Mouse (Mus musculus) forebrain, embryonic 10.5 days (tissue): ENCODE measurements around the gene Nos1. TPM values are rescaled to one million over a fixed set of nuclear protein-coding genes. Genes with fewer than 3 reads are reported as not detected.

Source experiments
- DNase-seq: peaks from one replicate; pipeline ENCODE4 v3.0.0-alpha.2; 2017; ENCODE audit warnings: low spot score; ENCODE audit errors: extremely low spot score
- H3K27ac ChIP-seq: fragments of 300-500 bp; sonication (generic); 2 replicates; pipeline ENCODE4 v1.5.1; 2016; ENCODE audit warnings: mild to moderate bottlenecking
- H3K27me3 ChIP-seq: fragments of 300-500 bp; sonication (generic); 2 replicates; pipeline ENCODE4 v1.6.1; 2016; ENCODE audit warnings: mild to moderate bottlenecking; ENCODE audit not compliant: poor library complexity, severe bottlenecking
- H3K36me3 ChIP-seq: fragments of 300-500 bp; sonication (generic); replicated peaks from 2 replicates; pipeline ENCODE4 v1.6.1; 2016; ENCODE audit warnings: mild to moderate bottlenecking, moderate library complexity
- H3K4me1 ChIP-seq: fragments of 300-500 bp; sonication (generic); 2 replicates; pipeline ENCODE4 v1.6.1; 2016
- H3K4me3 ChIP-seq: fragments of 300-500 bp; sonication (generic); 2 replicates; pipeline ENCODE4 v1.5.1; 2016; ENCODE audit warnings: mild to moderate bottlenecking, moderate library complexity
- H3K9me3 ChIP-seq: fragments of 300-500 bp; sonication (generic); 2 replicates; pipeline ENCODE4 v1.6.1; 2016; ENCODE audit warnings: mild to moderate bottlenecking, moderate library complexity
- WGBS: fragments of 180-500 bp; shearing (Covaris S2); methylation state at CpG from one replicate; pipeline ENCODE4 v1.1.7; 2016; 5-methylcytosine and 5-hydroxymethylcytosine counted together
- polyA plus RNA-seq: library from polyadenylated mRNA; unstranded; fragments of >200 nt; fragmentation: Nextera tagmentation; extraction: Ambion mirVana; gene quantifications from 2 replicates; pipeline ENCODE4 v1.2.1, GENCODE M21; 2016

The Nos1 gene
- polyA plus RNA-seq, 1 experiment from 2014 or later: 0.09 TPM

DNA sequence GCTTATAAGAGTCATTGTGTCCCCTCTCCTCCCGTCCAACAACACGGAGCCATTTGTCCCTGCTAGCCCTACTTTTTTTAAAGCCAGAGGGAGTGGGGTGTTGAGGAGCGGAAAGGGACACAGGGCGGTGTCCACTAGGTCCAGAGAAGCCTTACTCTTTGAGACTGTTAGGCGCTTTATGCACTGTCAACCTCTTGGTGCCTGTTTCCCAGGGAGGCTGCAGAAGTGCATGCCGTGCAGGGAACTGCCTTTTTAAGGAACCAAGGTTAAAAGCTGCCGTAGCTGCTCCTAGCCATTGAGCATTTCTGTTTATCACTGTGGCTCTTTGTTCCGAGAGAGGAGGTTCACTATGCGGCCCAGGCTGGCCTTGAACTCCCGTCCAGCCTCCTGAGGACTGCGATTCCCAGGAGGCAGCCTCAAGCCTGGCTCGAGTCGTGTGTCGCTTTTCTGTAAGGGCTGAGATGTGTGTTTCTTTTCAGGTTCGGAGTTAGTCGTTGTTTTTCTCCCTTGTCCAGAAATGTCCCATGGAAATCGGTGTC lies 197.4 kb downstream of the Nos1 start:
- peak overlapping the region; percentile 98 for H3K27ac ChIP-seq
- H3K4me1 ChIP-seq: peaks cover 31% of the 10 kb centered on the region
- peak overlapping the region; percentile 99 for H3K4me3 ChIP-seq
- H3K36me3 ChIP-seq: peaks cover 49% of the 10 kb centered on the region
- DNase-seq: peak; percentile 28
- H3K27me3 ChIP-seq: peaks cover 5% of the 10 kb centered on the region; the same call in 1 of the 2 replicates
- no peaks in the 10 kb centered on the region for H3K9me3 ChIP-seq
- 65% methylated on average over 17 of the region's 17 CpGs for WGBS

GRCm38 (mm10) chr5:117979082-117979481 lies 198.2 kb downstream of the Nos1 start:
- Histone ChIP-seq H3K27me3 (peaks cover 5% of the 10 kb centered on the region; the same call in 1 of the 2 replicates), H3K4me1 (peaks cover 39% of the 10 kb centered on the region), H3K27ac (no peak overlapping the region), H3K36me3 (peaks cover 58% of the 10 kb centered on the region), H3K4me3 (0 out of 2 replicates have a peak overlapping the region, but pooled peaks have one; percentile 99), H3K9me3 (no peaks in the 10 kb centered on the region)
- DNase-seq: no peak
- 89% methylated on average over 5 of the region's 5 CpGs for WGBS

DNA sequence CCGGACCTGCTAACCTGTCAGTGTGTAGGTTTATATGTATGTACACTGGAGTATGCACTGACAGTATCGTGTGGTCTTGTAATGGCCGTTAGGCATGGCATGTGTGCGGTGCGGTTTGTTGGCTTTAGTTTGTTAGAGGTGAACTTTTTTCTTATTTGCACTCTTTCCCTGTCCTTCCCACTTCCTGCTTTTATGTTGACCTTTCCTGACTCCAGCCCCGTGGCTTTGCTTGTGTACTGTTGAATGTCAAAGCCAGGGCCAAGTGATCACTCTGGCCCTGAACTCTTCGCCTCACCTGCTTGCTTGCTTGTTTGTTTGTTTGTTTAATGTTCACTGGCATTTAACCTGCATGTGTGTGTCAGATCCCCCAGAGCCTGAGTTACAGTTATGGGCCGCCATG lies 200.1 kb downstream of the Nos1 start:
- peaks cover 39% of the 10 kb centered on the region for H3K4me1 ChIP-seq
- 95% methylated on average over 8 of the region's 8 CpGs for WGBS
- no peak overlapping the region for H3K27ac ChIP-seq
- DNase-seq: no peak
- H3K9me3 ChIP-seq: no peaks in the 10 kb centered on the region
- no peak overlapping the region for H3K4me3 ChIP-seq
- peaks cover 76% of the 10 kb centered on the region for H3K36me3 ChIP-seq
- H3K27me3 ChIP-seq: no peaks in the 10 kb centered on the region

- no peaks in the 10 kb centered on the region for H3K9me3 ChIP-seq
- peaks cover 34% of the 10 kb centered on the region for H3K4me1 ChIP-seq
- 94% methylated on average over 5 of the region's 5 CpGs for WGBS
- no peak for DNase-seq
- H3K36me3 ChIP-seq: peaks cover 86% of the 10 kb centered on the region
- no peaks in the 10 kb centered on the region for H3K27me3 ChIP-seq
- H3K27ac ChIP-seq: no peak overlapping the region
- H3K4me3 ChIP-seq: no peak overlapping the region
These were observed 201.1 kb downstream of the Nos1 start for GRCm38 (mm10) chr5:117981943-117982342.

DNA sequence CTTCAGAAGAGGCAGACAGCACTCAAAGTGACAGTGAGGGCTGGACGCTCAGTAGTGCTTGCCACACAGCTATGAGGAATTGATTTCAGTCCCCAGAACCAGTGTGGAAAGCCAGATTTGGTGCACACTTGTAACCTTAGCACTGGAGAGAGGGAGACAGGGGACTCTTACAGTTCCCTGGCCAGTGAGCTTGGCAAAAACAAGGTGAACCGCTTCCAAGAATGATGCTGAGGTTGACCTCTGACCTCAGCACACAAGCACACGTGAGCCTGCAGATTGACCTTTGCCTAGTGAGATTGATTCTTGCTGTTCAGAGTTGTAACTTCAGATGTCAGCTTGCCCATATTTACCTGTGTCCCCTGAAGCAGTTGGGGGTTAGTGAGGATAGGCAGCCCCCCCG lies 205.5 kb downstream of the Nos1 start:
- Histone ChIP-seq H3K9me3 (no peaks in the 10 kb centered on the region), H3K36me3 (peaks cover 100% of the 10 kb centered on the region), H3K27me3 (no peaks in the 10 kb centered on the region), H3K27ac (no peak overlapping the region), H3K4me3 (no peak overlapping the region), H3K4me1 (peaks cover 8% of the 10 kb centered on the region)
- no peak for DNase-seq
- whole genome bisulfite sequencing: 71% methylated on average over 4 of the region's 4 CpGs

DNA sequence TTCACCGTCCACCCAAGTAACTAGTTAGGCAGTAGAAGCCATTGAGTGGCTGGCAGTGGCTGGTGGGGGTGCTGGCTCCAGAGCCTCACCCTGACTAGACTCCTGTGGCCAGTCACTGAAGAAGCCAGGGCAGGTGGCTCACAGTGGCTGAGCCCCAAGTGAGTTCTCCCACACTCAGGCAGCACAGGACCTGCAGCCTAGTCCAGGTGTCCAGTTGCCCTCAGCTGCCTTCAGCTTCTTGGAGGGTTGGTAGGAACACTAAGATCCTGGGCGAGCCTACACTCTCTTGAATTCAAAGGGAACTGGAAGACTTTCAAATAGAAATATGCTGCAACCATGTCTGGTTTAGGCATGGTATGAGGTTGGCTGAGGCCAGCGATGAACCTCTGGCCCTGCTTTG lies 207.1 kb downstream of the Nos1 start:
- H3K27ac ChIP-seq: no peak overlapping the region
- no peaks in the 10 kb centered on the region for H3K27me3 ChIP-seq
- 92% methylated on average over 3 of the region's 3 CpGs for WGBS
- H3K4me1 ChIP-seq: peaks cover 8% of the 10 kb centered on the region
- no peaks in the 10 kb centered on the region for H3K9me3 ChIP-seq
- DNase-seq: no peak
- peaks cover 100% of the 10 kb centered on the region for H3K36me3 ChIP-seq
- no peak overlapping the region for H3K4me3 ChIP-seq

DNA sequence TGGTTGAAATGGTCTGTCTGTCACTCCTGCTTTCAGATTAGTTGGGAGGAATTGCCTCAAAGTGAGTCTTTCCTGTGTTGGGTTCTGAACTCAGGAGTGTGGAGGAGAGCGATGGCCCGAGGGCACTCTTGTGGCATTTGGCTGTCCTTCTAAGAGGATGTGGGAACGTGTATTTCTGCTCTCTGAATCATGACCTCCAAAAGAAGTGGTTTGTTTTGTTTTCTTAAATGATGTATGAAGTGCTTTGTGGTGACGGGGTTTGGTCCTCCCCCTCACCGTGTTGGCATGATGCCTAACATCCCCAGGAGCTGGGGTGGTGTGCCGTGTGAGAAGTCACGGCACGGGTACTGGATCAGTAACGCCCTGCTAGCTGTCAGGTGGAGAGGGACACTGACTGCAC lies 207.5 kb downstream of the Nos1 start:
- no peak overlapping the region for H3K27ac ChIP-seq
- peaks cover 6% of the 10 kb centered on the region for H3K4me1 ChIP-seq
- H3K9me3 ChIP-seq: no peaks in the 10 kb centered on the region
- no peaks in the 10 kb centered on the region for H3K27me3 ChIP-seq
- no peak for DNase-seq
- WGBS: 94% methylated on average over 9 of the region's 9 CpGs
- H3K4me3 ChIP-seq: no peak overlapping the region
- H3K36me3 ChIP-seq: peaks cover 100% of the 10 kb centered on the region

DNA sequence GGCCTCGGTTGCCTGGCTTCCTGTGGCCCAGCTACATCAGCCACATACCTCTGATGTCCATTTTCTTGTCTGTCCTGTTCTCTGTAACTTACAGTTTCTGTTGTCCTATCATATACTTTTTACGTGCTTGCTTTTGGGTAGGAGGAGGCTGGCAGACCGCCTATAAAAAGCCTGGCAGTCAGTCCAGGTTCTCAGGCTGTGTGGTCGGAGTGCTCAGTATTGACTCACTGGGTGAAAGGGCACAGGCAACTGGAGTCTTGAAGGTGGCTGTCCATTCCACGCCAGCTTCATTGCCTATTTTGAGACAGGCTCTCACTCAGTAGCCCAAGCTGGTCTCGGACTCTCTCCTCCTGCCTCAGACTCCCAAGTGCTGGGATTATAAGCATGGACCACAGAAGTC lies 208.9 kb downstream of the Nos1 start:
- Histone ChIP-seq H3K4me1 (no peaks in the 10 kb centered on the region), H3K4me3 (no peak overlapping the region), H3K36me3 (peaks cover 100% of the 10 kb centered on the region), H3K27me3 (no peaks in the 10 kb centered on the region), H3K9me3 (no peaks in the 10 kb centered on the region), H3K27ac (no peak overlapping the region)
- DNase-seq: no peak
- 93% methylated on average over 6 of the region's 6 CpGs for WGBS

- Histone ChIP-seq H3K36me3 (peaks cover 100% of the 10 kb centered on the region), H3K9me3 (no peaks in the 10 kb centered on the region), H3K4me3 (no peak overlapping the region), H3K27ac (no peak overlapping the region), H3K27me3 (no peaks in the 10 kb centered on the region), H3K4me1 (no peaks in the 10 kb centered on the region)
- no peak for DNase-seq
- WGBS: 88% methylated on average over 3 of the region's 3 CpGs
These were observed 210.1 kb downstream of the Nos1 start for GRCm38 (mm10) chr5:117990957-117991356.

DNA sequence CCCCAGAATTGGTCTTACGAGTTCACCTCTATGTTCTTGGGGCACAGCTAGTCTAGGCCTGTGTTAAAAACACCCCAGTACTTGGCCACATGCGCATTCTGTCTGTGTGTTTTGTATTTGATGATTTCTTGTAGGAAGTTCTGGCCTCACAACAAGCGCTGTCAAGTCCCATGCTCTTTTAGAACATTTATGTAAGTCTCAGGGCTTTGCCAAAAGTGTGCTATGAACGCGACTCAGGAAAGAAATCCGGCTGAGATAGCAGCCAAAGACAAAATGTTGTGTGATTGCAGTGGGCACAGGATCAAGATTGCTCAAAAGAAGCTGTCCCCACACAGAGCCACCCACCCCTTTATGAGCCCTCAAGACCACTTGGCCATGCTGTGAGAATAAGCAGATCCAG lies 212.7 kb downstream of the Nos1 start:
- H3K27me3 ChIP-seq: no peaks in the 10 kb centered on the region
- no peak overlapping the region for H3K27ac ChIP-seq
- WGBS: 93% methylated on average over 6 of the region's 6 CpGs
- H3K4me1 ChIP-seq: peaks cover 13% of the 10 kb centered on the region
- no peak overlapping the region for H3K4me3 ChIP-seq
- no peak for DNase-seq
- no peaks in the 10 kb centered on the region for H3K9me3 ChIP-seq
- H3K36me3 ChIP-seq: peaks cover 100% of the 10 kb centered on the region

DNA sequence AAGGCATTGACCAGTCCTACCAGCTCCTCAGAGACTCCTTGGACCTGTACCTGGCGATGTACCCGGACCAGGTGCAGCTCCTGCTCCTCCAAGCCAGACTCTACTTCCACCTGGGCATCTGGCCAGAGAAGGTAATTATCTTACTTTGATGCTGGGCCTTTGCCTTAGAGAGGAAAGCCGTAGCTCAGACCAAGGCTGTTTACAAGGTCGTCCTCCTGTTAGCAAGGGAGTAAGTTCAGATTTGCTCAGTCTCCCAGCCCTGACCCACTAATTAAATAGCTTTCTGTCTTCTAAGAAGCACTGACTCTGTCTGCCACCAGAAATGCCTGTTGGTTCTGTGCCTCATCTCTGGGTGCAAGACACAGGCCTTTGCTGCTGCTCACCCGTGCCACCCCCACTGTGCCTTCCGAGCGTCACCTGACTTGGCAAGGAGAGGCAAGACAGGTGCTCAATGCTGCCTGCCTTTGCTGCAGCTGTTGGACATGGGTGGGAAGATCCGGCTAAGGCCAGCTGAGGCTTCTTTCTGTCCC lies 214.6 kb downstream of the Nos1 start:
- 95% methylated on average over 8 of the region's 8 CpGs for WGBS
- H3K4me1 ChIP-seq: peaks cover 18% of the 10 kb centered on the region
- no peak for DNase-seq
- H3K36me3 ChIP-seq: peaks cover 100% of the 10 kb centered on the region
- no peak overlapping the region for H3K4me3 ChIP-seq
- H3K27me3 ChIP-seq: no peaks in the 10 kb centered on the region
- no peak overlapping the region for H3K27ac ChIP-seq
- H3K9me3 ChIP-seq: no peaks in the 10 kb centered on the region

- no peak overlapping the region for H3K4me3 ChIP-seq
- H3K27ac ChIP-seq: no peak overlapping the region
- peaks cover 18% of the 10 kb centered on the region for H3K4me1 ChIP-seq
- 89% methylated on average over 6 of the region's 6 CpGs for WGBS
- H3K9me3 ChIP-seq: no peaks in the 10 kb centered on the region
- no peaks in the 10 kb centered on the region for H3K27me3 ChIP-seq
- no peak for DNase-seq
- H3K36me3 ChIP-seq: peaks cover 100% of the 10 kb centered on the region
These were observed 215.1 kb downstream of the Nos1 start for GRCm38 (mm10) chr5:117995911-117996310.

DNA sequence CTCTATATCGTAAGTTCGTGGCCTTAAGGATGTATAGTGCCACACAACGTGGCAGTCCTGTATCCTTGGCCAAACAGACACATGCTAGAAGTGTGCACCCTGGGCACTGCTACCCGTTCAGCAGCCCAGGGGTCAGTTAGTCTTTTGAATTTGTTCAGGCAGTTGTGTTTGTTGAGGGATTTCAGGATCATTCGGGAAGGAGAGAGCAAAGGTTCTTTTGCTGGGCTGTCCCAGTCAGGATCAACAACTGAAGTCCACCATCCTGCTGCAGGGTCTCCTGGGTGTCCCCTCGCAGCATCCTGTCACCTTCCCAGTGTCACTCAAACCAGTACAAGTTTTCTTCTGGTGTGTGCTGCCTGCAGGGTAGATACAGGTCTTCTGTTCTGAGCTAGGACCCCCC lies 215.7 kb downstream of the Nos1 start:
- H3K9me3 ChIP-seq: no peaks in the 10 kb centered on the region
- peaks cover 100% of the 10 kb centered on the region for H3K36me3 ChIP-seq
- H3K4me3 ChIP-seq: no peak overlapping the region
- H3K27ac ChIP-seq: no peak overlapping the region
- 84% methylated on average over 6 of the region's 6 CpGs for WGBS
- no peaks in the 10 kb centered on the region for H3K27me3 ChIP-seq
- H3K4me1 ChIP-seq: peaks cover 18% of the 10 kb centered on the region
- DNase-seq: no peak
